Mouse (Mus musculus): ENCODE results near the gene Zfp607b.

Zfp607b gene

DNA sequence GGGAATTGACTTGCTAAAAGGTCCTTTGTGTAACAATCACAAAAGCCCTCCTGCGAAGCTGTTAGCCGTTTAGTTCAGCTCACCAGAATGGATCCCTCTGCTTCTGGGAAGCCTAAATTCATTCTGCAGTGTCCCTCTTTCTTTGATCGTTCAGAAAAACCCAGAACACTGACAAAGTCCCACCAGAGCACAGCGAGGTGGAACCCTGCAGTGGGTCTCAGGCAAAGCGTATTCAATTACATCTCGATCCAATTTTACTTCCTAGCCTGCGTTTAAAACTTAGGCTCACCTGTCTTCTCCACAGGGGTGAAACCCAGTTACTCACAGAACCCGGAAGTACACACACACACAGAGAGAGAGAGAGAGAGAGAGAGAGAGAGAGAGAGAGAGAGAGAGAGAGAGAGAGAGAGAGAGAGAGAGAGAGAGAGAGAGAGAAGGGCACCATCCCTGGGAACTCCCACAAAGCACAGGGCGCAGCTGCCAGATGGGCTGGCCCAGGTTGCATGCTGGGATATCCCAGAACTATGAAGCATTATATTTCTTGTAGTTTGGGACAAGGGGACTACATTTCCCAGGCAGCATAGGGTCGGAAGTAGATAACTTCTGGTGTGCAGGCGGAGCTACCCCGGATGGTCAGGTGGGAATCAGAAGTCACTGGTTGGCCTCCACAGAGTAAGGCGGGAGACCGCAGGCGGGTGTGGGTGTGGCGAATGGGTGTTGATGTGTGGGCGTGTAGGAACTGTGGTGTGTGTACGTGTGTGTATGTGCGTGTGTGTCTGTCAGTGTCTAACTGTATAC is at the start of gene Zfp607b:
Zfp607b (plus strand) TSS at position 526 of the 798 bp plus-strand sequence.
- in situ Hi-C loops (cut with MboI), result no loop called here

DNA sequence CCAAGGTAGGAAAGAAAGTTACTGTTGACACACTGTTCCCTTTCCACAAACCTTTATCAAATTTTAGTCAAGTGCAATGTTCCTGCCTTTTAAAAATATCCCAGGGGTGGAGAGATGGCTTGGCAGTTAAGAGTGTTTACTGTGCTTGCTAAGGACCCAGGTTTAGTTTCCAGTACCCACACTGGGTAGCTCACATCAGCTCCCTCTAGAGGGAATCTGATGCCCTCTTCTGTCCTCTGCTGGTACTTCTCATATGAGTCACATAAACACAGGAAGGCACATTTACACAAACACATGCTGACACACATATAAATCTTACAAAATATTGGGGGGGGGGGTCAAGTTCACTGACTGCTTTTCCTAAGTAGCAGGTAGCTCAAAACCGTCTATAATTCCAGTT is 44.7 kb upstream of the Zfp607b start:
- in situ Hi-C loops (cut with MboI), result no loop called here

DNA sequence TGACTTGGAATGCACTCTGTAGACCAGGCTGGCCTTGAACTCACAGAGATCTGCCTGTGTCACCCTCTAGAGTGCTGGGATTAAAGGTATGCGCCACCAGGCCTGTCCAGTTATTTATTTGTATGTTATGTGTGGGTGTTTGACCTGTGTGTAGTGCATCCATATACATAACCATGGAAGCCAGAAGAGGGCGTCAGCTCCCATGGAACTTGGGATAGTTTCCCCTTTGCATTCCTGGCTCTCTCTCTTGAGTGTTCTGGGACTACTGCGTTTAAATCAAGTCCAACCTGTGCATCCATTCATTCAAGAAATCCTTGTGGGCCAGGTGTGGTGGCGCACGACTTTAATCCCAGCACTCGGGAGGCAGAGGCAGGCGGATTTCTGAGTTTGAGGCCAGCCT is 42.6 kb upstream of the Zfp607b start:
- in situ Hi-C loops (cut with MboI), result no loop called here

DNA sequence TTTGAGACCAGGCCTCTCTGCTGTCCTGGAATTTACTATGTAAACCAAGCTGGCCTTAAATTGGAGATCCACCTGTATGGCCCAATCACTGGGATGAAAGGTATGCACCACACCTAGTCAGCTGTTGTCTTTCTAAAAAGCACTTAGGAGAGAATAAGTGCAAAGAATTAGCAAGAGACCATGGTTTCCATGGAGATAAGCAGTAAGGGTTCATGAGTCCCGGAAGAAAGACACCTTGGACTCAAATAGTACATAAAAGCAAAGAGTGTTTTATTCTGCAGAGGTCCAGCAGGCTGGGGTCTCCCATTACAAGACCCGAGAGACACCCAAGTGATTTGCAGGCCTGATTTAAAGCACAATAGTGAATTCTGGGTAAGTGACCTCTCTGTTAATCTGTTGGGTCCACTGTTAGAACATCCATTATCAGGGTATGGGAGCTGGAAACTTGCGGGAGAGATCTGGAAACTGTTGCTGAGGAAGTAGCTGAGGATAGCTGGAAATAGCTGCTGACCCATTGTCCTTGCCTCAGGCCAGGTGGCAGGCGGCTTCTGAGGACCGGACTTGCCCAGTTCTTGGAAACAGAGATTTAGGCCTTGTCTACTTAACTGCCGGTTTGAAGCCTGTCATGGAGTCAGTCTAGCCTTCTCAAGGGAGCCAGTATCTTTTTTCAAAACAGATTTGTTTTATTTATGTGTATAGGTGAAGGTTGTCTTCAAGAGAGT is 41.7 kb upstream of the Zfp607b start:
- in situ Hi-C loops (cut with MboI), result no loop called here

DNA sequence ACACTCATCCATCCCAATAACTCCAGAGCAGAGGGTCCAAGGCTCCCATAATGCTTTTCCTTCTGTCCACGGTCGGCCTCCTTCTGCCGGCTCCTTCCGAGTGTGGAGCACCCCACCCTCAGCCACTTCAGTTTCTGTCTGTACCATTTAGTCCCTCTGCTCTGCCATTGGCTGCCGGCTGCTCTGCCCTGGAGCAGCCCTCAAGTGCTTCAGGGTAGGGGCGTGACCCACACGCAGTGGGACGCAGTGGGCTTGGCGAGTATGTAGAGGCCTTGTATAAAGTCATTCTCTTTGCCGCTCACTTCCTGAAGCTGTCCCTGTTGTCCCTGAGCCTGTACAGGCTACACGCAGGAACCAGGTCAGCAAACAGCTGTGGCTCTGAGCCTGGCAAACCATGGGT is 39.4 kb upstream of the Zfp607b start:
- in situ Hi-C loops (cut with MboI), result no loop called here

DNA sequence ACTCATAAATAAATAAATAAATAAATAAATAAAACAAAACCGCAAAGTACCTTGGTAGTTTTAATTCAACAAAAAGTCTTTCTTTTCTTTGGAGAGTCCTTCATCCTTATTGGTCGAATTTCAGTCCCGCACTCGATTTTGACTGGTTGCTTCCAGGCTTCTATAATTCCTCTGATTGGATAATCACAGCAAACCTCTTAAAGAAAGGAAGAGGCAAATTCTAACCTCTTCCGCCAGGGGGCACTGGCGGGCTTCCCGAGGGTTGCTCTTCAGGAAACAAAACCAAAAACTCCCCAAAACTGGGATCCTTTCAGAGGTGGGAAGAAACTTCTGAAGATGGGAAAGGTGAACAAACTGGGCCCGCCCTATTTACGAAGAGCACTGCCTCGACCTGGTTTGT is 38.2 kb upstream of the Zfp607b start:
- in situ Hi-C loops (cut with MboI), result no loop called here

DNA sequence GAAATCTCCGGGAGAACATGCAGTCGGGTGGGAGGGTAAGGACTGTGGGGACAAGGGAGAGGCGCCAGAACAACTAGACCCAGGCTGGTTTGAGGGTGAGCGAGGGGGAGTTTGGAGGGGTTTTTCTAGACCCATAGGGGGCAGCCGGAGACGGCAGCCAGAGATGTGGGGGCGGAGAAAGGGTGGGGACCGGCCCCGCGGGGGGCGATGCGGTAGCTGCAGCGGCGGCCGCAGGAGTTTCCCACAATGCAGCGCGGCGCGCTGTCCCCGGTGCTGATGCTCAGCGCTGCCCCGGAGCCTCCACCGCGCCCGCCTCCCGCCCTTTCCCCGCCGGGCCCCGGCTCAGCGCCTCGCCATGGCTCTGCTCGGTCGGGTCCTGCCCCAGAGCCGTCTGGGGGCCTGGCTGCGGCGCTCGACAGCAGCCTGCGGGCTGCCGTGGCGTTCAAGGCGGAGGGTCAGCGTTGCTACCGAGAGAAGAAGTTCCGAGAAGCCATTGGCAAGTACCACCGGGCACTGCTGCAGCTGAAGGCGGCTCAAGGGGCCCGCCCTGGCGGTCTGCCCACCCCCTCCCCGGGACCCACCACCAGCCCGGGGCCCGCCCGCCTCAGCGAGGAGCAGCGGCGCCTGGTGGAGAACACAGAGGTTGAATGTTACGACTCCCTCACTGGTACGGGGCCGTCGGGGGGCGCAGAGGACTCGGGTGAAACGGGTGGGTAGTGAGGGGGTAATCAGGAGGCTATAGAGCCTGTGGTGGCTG is 35.3 kb upstream of the Zfp607b start, which contains the start of gene Ttc9b:
Ttc9b (plus strand) TSS at position 235 of the 757 bp plus-strand sequence.
- in situ Hi-C loops (cut with MboI), result no loop called here

DNA sequence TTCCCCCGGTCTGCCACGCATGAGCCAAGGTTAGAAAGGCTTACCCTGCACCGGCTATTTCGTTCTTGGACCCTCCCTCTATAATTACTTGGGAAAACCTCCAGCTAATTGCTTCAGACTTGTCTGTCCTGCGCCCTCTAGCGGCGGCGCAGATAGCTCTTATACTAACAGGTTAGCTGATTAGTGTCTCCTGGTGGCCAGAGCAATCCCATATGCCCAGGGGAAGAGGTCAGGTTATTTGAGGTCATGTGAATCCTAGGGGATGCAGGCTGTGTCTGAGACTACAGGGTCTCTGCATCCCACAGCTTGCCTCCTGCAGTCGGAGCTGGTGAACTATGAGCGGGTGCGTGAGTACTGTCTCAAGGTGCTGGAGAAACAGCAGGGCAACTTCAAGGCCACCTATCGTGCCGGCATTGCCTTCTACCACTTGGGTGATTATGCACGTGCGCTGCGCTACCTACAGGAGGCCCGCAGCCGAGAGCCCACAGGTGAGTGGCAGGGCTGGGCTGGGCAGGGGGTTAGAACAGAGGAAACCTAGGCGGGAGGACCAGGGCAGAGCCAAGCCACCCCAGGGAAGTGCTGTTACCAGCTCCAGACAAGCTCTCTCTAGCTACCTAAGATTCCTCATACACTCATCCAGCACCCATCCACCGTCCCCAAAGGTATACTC is 34.4 kb upstream of the Zfp607b start:
- in situ Hi-C loops (cut with MboI), result no loop called here

DNA sequence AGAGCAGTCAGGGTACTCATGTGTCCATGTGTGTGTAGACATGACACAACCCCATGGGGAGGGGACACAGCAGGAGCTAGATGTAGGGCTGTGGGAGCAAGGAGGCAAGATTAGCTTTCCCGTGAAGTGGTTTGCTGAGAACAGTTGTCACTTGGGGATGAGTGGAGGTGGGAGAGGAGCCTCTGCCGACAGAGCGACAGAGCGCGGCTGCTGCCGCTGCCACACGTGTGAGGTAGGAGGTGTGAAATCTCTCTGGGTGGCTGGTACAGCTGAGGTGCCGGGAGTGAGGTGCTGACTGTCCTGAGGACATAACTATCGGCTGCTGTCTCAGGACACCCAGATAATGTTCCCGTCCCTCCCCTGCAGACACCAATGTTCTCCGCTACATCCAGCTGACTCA is 33.6 kb upstream of the Zfp607b start:
- in situ Hi-C loops (cut with MboI), result no loop called here

DNA sequence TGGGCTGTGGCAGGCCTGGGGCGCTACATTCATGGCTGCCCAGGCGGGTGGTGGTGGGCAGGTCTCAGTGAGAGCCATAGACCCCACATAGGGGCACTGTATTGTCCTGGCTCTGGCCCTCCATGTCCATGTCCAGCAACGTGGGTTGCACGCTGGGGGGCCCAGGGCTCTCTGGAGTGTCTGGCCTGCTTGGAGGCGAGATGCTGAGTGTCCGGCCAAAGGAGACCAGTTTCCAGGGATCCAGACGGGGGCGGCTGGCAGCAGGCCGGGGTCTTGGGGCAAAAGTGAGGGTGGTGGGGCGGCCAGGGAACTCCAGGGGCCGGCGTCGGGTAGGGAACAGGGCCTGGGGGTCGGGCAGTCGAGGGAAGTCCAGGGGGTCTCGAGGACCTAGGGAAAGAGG is 32.5 kb upstream of the Zfp607b start:
- in situ Hi-C loops (cut with MboI), result no loop called here

DNA sequence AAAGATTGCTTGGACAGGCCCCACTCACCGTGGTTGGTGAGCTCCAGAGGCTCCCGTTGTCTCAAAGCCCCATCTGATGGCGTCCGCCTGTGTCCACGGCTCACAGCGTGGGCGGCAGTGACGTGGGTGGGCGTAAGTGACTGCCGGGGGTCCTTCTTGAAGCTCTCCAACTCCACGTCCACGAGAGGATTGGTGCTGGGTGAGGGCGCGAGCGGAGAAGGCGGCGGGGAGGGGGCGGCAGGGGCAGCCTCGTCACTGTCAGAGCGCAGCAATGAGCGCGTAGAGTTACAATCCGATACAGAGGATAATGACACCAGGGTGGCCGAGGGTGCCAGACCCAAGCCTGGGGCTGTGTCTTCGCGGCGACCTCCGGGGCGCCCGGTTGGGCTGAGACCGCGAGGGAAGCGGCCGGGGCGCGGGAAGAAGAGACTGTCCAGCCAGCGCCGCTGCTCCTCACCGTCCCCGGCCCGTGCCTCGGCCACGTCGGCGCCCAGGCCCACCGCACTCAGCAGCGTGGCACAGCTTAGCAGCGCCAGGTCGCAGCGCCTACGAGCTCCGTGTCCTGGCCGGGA is 31.2 kb upstream of the Zfp607b start:
- in situ Hi-C loops (cut with MboI), result no loop called here

DNA sequence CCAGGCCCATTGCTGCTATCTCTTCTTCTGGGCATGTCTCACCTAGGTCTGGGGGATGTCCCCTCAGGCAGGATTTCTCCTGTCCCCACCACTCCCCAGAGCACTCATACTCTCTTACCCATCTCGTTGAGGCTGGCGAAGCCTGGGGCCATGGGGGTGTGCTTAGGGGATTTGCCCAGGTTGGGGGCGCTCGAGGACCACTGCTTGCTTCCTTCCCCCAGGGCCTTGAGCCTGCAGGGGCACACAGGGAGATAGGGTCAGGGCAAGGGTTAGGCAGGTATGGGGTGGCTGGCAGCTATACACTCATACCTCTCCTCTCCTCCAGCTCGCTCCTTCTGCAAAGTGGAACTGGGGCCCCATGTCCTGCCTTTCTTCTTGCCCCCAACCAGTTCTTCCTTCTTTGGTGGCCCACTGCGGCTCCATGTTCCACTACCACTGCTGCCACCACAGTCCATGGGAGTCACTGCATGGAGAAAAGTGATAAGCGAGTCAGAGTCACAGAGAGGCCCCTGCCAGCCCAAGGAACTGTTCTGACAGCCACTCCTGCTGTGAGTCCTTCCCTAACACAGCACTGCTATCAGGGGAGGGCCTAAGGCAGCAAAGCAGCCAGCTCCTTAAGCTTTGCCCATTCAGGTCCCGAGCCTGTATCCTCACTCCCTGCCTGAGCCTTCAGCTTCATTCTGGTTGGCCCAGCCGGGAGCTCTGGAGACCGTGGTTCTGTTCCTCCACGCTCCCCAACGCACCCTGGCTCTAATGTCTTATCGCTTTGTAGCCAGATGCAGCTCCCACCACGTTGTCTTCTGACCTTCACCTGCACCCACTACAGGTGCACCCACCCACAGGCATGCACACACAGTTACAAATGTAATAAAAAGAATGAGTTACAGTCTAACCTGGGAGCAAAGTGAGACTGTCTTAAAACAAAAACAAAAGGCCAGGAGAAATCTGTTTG is 30.2 kb upstream of the Zfp607b start:
- in situ Hi-C loops (cut with MboI), result no loop called here

DNA sequence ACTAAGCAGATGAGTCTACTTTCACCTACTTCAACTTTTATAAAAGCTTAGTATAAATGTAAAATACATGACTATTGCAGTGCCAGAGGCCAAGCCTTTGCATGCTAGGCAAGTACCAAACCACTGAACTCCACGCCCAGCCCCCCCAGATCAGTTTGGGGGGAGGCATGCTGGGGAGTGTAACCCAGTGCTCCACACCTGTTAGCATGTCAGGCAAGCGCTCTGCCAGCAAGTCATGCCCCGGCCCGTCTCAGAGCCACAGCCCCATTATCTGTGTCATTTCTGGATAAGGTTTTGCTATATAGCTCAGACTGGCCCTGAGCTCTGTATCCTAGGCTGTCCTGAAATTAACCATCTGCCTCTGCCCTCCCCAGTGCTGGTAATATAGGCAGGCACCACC is 27.1 kb upstream of the Zfp607b start:
- in situ Hi-C loops (cut with MboI), result no loop called here

DNA sequence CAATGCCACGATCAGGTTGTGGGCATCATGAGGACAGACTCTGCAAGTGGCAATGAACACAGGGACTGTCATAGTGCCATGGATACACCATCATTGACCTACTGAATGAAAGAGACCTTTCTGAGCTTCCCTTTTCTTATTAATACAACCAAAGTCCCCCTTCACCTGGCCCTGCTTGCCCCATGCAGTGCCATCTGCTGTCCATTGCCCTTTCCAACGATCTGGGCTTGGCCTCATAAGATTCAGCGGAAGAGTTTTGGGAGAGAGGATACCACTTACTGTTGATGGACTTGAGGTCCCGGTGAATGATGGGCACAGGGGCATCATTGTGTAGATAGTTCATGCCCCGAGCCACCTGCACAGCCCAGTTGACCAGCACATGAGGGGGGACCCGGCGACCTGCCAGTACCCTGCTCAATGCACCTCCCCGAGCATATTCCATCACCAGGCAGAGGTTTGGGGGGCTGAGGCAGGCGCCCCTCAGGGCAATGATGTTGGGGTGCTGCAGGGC is 16.0 kb upstream of the Zfp607b start:
- in situ Hi-C loops (cut with MboI), result no loop called here

DNA sequence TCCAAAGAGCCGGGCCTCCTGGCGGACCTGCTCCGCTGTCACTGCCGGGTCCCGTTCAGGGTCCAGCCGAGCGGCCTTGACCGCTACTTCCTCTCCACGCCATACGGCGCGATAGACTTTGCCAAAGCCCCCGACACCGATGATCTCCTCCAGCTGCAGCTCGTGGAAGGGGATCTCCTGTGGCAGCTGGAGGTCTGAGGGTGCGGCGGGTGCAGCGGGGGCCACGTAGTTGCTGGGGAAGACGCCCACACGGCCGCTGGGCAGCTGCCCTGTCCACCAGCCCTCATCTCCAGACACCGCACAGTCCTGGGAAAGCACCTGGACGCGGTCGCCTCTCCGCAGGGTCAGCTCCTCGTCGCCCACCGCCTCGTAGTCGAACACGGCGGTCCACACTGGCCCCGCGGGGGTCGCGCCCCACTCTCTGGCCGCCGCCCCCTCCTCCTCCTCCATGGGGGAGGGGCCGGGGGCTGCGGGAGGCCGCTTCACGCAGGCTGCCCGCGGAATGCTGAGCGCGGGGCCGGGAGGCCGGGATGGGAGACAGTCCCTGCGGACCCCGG is 15.5 kb upstream of the Zfp607b start:
- in situ Hi-C loops (cut with MboI), result no loop called here

DNA sequence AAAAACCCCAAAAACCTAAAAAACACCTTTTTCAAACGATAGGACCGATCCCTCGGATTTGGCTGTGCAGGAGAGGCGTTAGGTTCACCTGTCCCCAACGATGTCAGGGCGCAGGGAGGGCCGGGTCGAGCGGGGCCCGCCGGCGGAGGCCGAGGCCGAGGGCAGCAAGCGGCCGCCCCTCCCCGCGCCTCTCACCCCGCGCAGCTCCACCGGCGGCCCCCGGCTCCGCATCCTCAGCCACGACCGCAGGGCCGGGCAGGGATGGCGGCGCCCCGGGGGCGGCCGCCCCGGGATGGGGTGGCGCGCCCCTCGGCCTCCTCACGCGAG is 15.0 kb upstream of the Zfp607b start:
- in situ Hi-C loops (cut with MboI), result no loop called here

DNA sequence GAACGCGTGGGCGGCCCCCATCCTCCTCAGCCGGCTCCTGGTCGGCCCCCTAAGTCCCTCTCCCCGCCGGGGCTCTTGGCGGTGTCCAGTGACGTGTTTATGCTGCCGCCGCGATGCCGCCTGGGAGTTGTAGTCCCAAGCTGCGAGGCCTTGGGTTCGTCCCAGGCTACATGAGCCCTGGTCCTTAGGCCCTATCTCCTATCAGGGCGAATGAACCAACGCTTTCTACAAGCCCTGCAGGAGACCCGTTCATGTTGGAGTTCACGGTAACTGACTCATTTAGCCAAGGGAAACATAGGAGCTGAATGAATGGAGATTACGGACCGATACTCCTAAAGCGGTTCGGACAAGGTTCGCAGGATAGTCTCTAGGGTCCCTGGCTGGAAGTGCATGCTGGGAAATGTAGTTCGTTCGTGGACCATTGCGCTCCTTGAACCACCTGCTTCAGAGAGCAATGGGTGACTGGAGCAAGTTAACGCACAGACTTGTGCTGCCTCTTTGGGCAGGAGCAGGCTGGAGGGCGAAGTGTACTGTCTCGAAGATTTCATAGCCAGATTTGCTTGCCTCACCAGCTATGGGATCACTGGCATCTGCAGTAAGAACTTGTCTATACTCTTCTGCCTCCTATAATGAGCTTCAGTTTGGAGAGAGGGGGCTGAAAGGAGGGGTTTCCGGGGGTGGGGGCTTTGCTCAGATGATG is 14.5 kb upstream of the Zfp607b start, which contains the start of gene Map3k10:
Map3k10 (minus strand) TSS at position 77 of the 700 bp plus-strand sequence.
- in situ Hi-C loops (cut with MboI), result no loop called here

DNA sequence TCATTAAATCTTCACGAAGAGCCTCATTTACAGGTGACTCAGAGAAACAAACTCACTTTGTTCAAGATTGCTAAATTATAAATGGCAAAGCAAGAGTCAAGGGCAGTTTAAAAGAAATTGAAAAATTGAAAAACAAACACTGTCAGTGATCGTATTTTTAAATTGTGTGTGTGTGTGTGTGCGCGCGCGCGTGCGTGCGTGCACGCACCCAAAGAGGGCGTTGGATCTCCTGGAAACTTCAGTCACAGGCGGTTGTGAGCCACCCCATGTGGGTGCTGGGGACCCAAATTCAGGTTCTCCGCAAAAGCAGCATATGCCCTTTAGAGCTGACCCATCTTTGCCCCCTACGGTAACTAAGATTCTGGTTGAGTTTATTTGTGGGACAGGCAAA is 13.9 kb upstream of the Zfp607b start:
- in situ Hi-C loops (cut with MboI), result no loop called here

DNA sequence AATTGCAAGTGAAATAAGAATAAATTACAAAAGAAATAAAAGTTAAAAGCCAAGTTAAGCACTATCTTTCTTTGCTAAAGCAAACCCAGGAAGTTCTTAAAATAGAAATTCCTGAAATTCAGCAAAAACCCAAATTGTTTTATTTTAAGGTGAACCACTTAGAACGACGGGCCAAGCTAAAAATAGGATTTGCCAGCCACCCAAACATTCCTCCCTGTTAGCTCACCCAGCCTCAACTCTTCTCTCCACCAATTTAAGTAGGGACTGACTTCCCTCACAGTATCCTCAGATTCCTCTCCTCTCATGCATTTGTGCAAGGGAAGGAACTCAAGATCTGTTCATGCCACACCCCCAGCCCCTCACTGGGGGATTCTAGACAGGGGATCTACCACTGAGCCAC is 5.9 kb upstream of the Zfp607b start:
- in situ Hi-C loops (cut with MboI), result no loop called here

Measured in mature B cell (primary cell).